Mouse (Mus musculus) MN1 (cell line): ENCODE measurements around the gene Zfpl1.
A peak's percentile ranks its signal among the peaks of the same experiment; 100 is the strongest.
"Not testable (repeated sequence)": the region's sequence is repeated elsewhere in the genome, so short reads cannot be mapped to it uniquely, and the experiment has no call there.

Source experiments
- DNase-seq: peaks from one replicate; pipeline ENCODE4 v3.0.0-alpha.2; 2016; ENCODE audit warnings: low spot score

Gene Zfpl1

GRCm38 (mm10) chr19:6084478-6085248, at the start of gene Zfpl1, which contains the start of gene Cdca5:
Gene Zfpl1 (minus strand): TSS chr19:6084956.
Gene Cdca5 (plus strand): TSS chr19:6084983.
- DNase-seq = peak; percentile 99

- DNase-seq = not testable (repeated sequence)
Observed at GRCm38 (mm10) chr19:6133197-6133596, 48.4 kb upstream of the Zfpl1 start.

DNA sequence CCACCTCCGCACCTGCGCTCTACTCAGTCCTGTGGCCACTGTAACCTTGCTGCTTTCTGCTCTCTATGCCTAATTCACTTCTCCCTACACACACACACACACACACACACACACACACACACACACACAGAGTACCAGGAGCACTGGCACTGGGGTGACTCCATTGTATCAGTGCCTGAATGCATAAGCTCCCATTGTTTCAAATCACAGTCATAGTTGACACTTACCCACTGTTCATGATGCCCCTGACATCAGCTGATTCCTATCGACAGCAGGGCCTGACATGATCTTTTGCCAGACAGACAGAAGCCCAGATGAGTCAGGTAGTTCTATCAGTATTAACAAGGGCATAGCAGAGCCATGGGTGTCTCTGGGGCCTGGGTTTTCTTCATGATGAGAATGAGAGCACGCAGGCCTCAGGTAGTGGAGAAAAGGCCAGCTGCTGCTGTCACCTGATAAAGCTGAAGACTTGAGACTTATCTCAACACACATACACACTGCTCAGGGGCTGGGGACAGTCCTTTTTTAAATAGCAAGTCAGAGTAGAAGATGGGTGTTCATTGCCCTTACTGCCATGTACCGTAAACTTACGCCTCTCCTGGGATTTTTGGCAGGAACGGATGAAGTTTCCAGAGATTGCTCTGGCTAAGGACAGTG, 47.5 kb upstream of the Zfpl1 start:
- peak; percentile 48 for DNase-seq

- DNase-seq = not testable (repeated sequence)
Observed at GRCm38 (mm10) chr19:6130414-6131128, 45.8 kb upstream of the Zfpl1 start.

DNA sequence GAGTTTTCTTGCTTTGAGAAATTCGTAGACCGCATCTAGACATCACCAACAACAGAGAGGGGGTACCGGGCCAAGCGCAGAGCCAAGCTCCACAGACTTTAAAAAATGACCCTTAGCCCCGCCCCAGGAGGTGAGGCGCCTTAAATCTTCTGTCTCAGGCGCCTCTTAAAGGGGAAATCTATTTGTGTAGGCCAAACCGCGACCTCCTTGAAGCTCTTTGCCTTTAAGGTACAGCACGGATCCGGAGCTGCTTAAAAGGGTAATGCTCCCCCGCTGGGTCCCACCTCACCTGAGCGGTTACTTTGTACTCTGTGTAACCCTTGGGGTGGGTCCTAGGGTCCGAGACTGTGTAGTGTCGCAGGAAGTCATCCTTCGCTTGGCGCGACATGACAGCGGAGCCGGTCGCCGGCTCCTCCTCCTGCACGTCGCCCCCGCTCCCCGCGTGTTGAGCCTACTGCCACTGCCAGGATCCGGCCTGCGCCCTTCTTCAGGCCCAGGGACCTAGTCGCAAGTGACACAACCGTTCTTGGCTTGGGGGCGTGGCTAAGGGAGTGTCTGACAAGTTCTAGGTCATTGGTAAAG, 43.1 kb upstream of the Zfpl1 start, which contains the start of gene Snx15:
TSS of gene Snx15 (minus strand) at position 545 of the 582 bp plus-strand sequence.
- DNase-seq = peak; percentile 94

DNA sequence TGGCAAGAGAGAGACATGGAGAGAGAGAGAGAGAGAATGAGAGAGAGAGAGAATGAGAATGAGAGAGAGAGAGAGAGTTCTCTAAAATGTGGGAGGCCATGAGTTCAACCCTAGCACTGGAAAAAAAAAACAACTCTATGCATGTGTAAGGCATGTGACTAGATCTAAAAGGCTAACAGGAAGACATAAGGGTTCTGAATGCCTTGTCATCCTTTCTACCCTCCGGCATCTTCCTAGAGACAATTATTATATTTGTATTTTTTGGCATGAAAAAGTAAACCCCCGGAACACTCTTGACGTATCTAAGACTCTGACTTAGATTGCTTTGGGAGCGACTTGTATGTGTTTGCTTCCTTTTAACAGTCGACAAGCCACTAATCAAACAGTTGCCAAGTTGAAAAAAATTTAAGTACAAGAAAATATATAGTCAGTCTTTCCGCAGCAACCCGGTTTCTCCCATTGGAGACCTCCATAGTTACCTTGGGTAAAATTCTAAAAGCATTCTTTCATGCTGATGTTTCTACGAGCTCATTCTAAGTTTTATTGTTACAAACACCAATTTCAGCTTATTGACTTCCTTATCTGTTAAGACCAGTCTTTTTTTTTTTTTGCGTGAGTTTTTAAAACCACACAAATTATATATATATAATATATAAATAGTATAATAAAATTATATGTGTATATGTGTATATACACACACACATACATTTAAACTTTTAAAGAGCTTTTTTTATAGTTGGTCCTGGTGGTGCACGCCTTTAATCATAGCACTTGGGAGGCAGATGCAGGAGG, 42.2 kb upstream of the Zfpl1 start:
- no peak for DNase-seq

DNA sequence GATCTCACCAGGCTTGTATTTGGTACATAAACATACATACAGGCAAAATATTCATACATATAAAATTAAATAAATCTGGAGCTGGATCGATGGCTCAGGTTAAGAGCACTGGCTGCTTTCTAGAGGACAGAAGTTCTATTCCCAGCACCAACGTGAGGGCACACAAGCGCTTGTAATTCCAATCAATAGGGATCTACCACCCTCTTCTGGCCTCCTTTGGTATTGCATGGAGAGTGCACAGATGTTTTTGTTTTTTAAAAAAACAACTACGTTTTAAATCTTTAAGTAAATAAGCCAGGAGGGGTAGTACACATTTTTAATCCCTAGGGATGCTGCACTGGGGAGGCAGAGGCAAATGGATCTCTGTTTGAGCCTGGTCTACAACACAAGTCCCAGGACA, 41.5 kb upstream of the Zfpl1 start:
- DNase-seq = peak; percentile 77

GRCm38 (mm10) chr19:6124898-6125297, 40.1 kb upstream of the Zfpl1 start:
- no peak for DNase-seq

DNA sequence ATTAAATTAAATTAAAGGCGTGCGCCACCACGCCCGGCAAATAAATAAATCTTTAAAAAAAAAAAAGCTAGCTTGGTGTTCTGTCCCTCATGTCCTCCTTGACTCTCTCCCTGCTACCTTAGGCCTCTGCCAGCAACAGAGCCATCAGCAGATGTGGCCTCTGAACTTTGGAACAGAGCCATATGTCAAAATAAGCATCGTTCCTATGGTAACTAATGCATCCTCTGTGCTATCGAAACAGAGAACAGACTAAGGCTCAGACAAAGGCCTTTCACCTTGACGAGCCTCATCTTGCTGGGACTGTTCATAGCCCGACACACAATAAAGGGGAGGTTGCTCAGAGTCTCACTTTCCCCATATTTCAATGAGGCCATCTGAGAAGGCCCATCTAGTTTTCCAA, 38.6 kb upstream of the Zfpl1 start:
- peak; percentile 91 for DNase-seq

DNA sequence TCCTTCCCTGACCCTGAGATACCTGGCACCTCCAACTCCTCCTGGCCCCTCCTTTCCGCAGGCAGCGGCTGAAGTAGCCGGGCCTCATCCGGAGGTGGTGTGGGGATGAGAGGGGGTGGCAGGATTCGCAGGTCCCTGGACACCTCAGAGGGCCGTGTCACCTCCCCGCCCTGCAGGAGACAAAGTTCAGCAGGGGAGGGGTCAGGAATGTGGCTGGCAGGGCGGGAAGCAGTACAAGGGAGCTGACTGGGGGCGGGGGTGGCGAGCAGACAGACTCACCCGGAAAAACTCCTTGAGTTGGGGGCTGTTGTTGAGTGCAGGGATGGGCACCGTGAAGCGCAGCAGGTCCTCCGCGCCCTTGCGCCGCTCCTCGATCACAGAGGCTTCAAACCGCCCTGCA, 37.0 kb upstream of the Zfpl1 start:
- DNase-seq = no peak

GRCm38 (mm10) chr19:6118677-6119185, 34.0 kb upstream of the Zfpl1 start:
- no peak for DNase-seq

DNA sequence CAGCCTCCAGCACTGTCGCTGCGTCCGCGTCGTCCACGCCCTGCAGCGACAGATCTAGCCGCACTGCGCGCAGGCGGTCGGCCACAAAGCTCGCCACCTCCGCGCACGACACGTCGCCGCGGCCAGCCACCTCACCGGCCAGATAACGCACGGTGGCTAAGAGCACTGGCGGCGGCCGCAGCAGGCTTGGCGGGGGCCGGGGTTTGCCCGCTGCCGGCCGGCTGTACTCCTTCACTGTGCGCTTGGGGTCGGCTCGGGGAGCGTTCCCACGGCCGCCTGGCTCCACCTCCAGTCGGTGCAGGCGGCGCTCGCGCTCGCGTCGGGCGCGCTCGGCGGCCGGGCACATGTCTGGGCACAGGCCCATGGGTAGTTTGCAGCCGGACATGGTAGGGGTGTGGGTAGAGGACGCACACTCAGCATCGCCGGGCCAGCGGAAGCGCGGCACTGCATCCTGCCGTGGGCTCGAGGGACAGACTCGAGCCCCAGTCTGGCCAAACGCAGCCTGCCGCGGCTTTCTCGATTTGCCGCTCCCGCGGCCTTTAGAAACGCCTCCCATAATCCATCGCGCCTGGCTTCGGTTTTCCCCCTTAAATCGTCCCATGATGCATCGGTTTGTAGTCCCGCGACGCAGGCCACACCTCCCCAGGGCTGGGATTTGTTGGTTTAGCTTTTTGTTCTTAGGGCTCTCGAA, 33.4 kb upstream of the Zfpl1 start, which contains the start of gene Sac3d1:
TSS of gene Sac3d1 (minus strand) at position 665 of the 691 bp plus-strand sequence.
- peak; percentile 96 for DNase-seq

- DNase-seq = peak; percentile 38
Observed at GRCm38 (mm10) chr19:6117346-6117985, 32.7 kb upstream of the Zfpl1 start.

- no peak for DNase-seq
Observed at GRCm38 (mm10) chr19:6116113-6116850, 31.5 kb upstream of the Zfpl1 start.

GRCm38 (mm10) chr19:6113116-6113515, 28.4 kb upstream of the Zfpl1 start:
- DNase-seq = no peak

DNA sequence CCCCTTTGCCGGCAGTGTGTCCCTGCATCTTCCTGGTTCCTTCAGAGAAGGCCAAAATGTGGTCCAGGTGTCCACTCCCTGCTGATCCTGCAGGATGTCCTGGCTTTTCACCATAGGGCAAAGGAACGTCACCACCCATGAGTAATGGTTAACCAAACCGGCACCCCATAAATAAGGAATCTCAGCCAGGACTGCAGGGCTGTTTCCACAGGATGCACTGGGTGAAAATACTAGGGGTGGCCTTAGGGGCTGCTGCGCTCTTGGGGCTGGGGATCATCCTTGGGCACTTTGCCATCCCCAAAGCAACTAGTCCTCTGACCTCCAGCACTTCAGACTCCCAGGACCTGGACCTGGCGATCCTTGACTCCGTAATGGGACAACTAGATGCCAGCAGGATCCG, 20.8 kb upstream of the Zfpl1 start, which contains the start of gene Naaladl1:
TSS of gene Naaladl1 (plus strand) at position 197 of the 400 bp plus-strand sequence.
- no peak for DNase-seq

GRCm38 (mm10) chr19:6104476-6104875, 19.7 kb upstream of the Zfpl1 start:
- DNase-seq = peak; percentile 51

GRCm38 (mm10) chr19:6102169-6102853, 17.6 kb upstream of the Zfpl1 start:
- no peak for DNase-seq

DNA sequence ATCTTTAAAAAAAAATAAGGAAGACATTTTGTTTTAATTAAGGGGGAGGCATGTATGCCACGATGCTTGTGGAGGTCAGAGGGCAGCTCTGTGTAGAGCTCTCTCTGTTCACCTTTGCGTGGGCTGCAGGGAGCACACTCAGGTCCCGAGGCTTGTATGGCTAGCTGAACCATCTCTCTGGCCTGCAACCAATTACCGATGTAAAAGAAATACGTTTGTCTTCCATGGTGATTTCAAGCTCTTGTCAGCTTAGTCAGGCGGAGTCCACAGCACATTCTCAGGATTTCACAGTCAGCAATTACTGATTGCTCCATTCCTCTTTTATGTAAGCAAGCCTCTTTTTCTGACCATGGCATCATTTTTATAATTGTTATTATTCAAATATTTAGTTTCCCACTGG, 16.4 kb upstream of the Zfpl1 start:
- DNase-seq = no peak
